Mouse (Mus musculus) spleen, postnatal 36 days (tissue): Measurements from ENCODE around the gene Prkg1.
"Not testable (repeated sequence)": the region's sequence is repeated elsewhere in the genome, so short reads cannot be mapped to it uniquely, and the experiment has no call there.

Experiments
- DNase-seq, 2 experiments: peaks; one replicate each; pipeline ENCODE4 v3.0.0; 2022; ENCODE audit warnings: low spot score in 2 of 2, mixed read lengths in 1 of 2

The Prkg1 gene

DNA sequence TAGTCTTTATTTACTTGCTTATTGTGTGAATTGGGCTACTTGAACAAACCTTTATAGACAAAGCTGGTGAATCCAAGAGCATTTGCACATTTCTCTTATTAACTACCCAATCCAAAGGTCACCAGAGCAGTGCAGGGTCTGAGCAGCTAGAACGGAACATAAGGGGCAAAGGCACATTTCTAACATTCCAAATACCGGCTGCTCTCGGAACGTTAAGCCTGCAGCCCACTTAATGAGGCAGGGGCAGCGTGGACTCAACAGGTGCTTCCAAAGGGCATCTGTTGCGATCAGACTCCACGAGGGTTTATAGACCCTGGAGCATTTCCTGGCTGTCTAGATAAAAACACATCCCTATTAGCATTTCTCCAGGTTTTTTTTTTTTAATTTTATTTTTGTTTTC is 1138.8 kb downstream of the Prkg1 start:
- DNase-seq: no peak

DNA sequence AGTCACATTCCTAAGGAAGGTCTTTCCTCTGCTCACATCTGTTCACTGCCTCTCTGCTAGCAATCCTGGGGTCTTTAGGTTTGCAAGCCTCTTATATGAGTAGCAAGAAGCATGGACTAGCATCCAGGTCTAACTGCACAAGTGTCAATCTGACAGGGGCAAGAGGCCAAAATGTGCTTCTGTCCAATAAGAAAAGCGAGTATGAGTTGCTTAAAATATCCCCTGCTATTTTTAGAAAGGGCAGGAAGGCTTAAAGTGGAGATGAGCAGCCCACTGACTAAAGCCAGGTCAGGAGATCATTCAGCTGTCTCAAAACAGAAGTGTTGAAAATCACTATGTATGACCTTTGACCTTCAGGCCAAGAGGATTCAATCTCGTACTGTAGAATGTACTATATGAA is 1139.4 kb downstream of the Prkg1 start:
- no peak for DNase-seq

DNA sequence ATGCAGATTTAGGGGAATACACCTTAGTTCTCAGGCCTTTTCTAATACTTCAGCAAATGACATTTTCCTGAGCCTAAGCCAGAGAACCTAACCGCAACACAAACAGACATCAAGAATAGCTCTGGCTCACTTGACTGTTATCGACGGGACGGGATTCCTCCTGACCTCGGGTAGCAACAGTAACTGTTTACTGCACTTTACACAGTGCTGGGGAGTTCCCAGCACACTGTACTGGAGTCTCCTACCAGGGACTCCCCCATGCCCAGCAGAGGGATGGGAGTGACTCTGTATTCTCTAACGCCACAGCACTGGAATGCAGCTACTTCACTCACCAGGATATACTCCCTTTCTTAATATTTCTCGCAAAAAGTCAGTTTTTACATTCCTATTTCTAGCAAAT is 1141.2 kb downstream of the Prkg1 start:
- DNase-seq: no peak

GRCm38 (mm10) chr19:30613150-30613865 is 1151.5 kb downstream of the Prkg1 start:
- DNase-seq: no peak

DNA sequence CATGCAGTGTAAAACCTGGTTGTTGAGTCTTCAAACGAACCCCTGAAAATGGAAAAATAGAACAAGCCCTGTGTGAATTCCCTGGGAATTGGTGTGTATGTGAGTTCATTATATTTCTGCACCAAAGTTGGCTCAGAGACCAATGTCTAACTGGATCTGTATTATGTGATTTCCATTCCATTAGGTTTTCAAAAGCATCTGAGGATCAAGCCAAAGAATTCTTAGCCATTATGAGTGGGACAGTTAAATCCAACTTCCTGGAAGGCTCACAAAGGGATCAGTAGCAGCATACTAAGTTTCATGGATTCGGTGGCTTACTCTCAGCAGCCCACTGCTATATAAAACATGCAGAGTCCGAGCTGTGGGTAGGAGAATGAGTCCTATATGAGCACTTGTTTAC is 1178.5 kb downstream of the Prkg1 start:
- no peak for DNase-seq

- DNase-seq: no peak
Measured at GRCm38 (mm10) chr19:30564516-30564915, 1200.3 kb downstream of the Prkg1 start.

GRCm38 (mm10) chr19:30563876-30564275 is 1201.0 kb downstream of the Prkg1 start:
- no peak for DNase-seq

GRCm38 (mm10) chr19:30558024-30558423 is 1206.8 kb downstream of the Prkg1 start:
- DNase-seq: no peak

DNA sequence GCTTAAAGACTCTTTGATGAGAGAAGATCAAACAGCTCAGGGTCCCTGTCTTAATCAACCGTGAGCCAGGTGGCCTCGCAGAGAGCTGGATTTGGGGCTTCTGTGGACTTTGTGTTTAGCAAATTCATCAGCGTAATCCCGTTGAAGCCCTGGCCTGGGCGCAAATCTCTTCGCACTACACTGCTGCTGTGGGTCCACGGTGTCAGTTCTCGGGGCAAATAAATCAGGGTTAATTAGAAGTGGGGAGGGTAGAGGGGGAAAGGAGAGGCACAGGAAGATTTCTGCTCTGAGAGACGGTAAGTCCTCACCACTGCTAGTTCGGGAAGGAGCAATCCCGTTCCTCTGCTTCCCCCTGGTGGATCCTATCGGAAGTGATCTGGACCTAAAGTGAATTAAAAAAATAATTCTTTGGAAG is 1210.4 kb downstream of the Prkg1 start:
- no peak for DNase-seq

DNA sequence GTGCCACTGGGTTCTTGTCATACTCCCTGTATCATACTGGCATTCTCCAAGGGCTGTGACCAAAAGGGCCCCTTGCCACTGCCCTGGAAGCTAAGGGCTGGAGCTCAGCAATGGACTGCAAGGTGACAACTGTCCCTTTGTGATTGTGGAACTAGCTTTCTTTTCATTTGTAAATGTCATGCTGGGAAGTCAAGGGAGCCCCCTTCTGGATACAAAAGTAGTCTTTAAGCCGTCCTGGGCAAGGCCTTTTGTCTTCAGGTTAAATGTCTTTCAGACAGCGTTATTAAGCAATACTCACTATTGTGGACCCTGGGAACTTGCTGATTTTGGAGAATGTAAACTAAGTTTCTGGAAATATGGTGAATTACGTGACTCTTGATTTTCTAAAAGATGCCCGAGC is 1211.1 kb downstream of the Prkg1 start:
- no peak for DNase-seq

DNA sequence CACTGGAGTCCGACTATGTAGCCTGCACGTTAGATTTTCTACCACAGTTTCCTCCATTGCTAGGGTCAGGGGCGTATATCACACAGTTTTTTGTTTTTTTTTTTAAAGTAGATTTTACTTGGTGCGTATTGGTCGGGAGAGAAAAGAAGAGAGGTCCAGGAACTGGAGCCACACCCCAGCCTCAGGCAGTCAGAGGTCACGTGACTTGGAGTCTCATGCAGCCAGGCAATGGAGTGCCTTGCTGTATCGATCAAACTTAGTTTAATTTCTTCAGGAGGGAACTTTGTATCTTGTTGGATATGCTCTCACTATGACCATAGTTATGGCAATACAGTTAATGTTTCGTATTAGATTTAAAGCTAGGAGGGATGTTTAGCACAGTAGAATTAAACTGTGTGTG is 1212.6 kb downstream of the Prkg1 start:
- DNase-seq: no peak

DNA sequence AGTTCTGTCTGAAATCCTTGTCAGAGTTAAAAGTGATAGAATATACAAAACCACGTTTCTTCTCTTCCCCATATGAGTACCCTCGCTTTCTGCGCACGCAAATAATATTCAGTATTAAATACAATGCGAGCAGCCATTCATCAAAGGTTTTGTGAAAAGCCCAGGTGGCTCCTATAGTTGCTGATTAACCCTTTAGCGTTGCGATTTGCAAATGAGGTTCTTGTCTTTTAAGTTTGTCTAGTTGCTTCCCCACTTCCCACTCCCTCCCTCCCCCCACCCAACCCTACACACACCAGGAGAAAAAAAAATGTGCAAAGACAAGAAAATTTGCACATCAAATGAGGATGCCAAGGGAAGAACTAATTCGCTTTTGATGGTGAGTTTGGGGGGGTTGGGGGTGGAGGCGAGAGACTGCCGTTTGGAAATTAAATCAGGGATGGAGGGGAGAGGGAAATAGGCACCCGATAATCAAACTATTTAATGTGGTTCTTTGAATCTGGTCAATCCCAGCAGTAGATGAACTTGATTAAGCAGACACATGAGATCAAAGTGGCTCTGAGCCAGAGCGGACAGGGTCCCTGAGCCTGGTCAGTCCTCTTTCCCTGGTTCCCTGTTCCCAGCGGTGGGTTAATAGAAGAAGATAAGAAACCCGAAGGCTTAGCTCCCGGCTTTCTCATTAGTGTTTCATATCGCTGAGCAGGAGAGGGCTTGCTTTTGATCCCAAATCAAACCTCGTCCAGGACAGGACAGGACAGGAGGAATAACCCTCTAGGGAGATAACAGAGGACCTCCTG is 1214.8 kb downstream of the Prkg1 start:
- DNase-seq: no peak

DNA sequence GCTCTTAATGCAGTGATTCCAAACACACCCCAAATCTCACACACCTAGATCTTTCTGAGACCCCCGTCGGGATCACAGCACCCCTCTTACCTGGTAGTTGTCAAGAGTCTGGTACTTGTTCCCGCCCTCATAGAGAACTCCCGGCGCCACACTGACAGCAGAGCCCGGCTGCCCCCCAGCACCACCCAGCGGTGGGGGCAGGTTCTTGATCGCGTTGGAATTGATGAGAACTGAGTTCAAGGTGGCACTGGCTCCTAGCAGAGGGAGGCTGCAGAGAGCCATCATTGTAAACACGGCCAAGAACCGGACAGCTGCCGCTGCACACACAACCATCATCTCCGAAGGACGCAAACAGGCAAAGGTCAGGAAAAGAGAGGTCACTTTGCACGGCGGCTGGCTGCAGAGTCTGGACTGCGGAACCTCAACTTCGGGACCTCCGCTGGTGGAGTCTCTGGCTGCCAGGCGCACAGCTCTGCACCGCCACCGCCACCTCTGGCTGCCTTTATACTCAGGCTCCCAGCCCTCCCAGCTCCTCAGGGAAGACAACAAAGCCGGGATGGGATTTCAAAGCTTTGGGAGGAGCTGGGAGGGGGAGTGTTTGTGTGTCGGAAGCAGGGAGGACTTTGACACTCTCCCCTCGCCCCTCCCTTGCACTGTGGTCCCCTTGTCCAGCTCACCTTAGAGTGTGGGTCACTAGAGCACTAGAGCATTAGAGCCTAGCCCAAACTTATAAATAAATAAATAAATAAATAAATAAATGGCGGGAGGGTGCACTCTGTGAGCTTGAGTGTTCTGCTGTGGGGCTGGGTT is 1215.6 kb downstream of the Prkg1 start, which contains the start of gene Dkk1:
TSS of gene Dkk1 (minus strand) at position 622 of the 810 bp plus-strand sequence.
- DNase-seq: no peak

DNA sequence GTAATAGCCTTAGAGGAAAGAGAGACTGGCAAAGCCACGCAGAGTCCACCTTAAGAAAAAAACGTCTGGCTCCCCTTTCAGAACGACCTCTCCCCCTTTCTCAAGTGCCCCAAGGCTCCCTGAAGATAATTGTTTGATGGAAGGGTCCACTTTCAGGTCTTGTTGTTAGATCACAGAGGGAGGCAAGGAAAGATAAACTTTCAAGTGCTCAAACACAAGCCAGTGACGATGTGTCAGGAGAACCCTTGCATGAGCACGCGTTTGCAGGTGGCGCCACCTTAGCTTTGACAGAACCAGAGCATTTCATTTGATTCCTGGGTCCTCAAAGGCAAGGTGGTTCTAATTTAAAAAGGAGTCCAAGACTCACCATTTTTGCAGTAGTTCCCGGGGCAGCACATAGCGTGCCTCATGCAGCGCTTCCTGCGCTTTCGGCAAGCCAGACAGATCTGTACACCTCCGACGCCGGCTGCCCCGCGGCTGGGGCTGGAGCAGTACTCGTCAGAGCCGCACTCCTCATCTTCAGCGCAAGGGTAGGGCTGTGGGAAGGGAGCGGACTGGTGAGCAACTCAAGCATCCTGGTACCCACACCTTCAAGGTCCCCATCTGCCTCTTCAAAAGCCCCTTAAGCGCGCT is 1216.3 kb downstream of the Prkg1 start:
- no peak for DNase-seq

GRCm38 (mm10) chr19:30539365-30539941 is 1225.4 kb downstream of the Prkg1 start:
- DNase-seq: not testable (repeated sequence)

DNA sequence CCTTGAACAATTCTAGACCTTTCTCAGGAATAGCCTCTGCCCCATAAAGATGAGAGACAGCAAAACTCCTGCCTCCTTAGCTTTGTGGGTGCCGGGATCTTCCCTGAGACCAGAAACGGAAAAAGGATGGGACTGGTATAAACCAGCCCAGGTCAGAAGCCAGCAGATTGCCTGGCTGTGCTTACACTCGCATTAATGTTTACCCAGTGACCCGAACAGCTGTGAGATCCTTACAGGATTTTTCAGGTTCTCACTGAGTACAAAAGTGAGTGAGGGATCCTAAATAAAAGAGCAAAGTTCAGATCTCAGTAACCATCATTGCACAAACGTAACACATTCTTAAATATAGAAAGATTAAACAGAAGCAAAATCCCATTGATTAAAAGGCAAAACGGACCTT is 1248.1 kb downstream of the Prkg1 start:
- DNase-seq: no peak
